Mouse (Mus musculus): Measurements from ENCODE around the gene Ccdc148. TPM values are rescaled to one million over a fixed set of nuclear protein-coding genes. Genes with fewer than 3 reads are reported as not detected.

Gene Ccdc148
- total RNA-seq, 2 experiments from 2014 or later = 2.3 to 2.6 TPM

DNA sequence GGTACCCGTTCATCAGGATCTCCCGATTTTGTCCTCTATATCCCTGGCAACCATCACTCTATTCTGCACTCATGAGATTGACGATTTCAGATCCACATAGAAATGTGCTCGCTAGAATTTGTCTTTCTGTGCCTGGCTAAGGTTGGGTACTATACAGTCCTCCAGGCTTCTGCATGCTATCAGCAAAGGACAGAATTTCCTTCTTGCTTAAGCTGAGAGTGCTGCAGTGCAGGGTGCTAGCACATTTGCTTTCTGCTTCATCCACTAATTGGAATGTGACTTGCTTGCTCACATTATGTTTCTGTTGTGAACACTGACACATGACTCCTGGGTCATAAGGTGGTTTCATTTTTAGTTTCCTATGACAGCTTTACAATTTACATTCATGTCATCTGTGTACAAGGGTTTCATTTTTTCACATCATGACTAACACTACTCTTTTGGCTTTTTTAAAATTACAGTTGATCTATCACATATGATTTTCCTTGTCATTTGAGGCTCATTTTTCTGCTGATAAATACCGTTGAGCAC, 104.8 kb downstream of the Ccdc148 start:
- intact Hi-C loops (cut with DNase I) = no loop called here
- DNase-seq = no peak

DNA sequence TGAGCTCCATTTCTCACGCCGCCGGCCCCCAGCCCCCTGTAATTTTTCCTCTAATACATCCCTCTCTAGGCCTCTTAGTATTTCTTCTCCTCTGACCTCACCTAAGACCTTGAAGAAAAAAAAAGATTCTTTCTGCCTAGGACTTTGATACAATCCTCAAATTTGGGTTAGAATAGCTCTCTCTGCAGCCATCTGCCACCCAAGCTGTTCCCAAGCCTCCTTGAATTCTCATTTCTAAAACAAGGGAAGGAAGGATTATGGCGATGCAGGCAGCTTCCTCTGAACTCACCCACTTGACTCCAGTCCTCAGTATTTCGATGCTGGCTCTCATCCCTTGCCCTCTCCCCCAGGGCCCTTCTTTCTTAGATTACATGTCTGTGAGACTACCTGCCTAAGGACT, 106.1 kb downstream of the Ccdc148 start:
- intact Hi-C loops (cut with DNase I) = no loop called here
- DNase-seq = no peak

DNA sequence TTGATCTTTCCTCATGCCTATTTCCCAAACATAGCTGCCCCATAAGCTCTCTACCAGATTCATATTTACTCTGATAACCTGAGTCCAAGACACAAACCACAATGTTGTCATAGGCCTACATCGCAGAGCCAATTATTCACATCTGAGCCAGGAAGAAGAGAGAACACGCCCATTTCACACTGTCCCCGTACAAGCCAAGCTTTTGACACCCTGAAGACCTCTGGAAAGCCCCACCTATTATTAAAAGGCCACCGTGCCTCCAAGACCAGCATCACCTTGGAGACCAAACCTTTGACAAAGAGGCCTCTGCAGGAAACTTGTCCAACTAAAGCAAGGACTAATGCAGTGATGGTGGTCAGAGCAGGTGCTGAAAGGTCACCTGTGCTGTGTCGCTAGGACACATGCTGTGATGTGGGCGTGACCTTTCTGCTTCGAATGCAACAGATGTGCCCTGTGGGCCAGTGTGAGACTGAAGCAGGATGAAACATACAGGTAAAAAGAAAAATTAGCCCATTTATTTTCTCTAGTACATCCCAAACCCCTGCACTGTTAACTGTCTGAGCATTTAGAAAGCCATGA, 106.9 kb downstream of the Ccdc148 start:
- intact Hi-C loops (cut with DNase I) = no loop called here

GRCm38 (mm10) chr2:59050245-59050824, 110.1 kb downstream of the Ccdc148 start:
- intact Hi-C loops (cut with DNase I) = no loop called here
- peak in 1 of 2 experiments; percentile 0 for DNase-seq

More for the DNA sequence above, 106.9 kb downstream of the Ccdc148 start:
- no peak for DNase-seq

GRCm38 (mm10) chr2:59049686-59050085, 110.8 kb downstream of the Ccdc148 start:
- intact Hi-C loops (cut with DNase I) = no loop called here
- DNase-seq = no peak

DNA sequence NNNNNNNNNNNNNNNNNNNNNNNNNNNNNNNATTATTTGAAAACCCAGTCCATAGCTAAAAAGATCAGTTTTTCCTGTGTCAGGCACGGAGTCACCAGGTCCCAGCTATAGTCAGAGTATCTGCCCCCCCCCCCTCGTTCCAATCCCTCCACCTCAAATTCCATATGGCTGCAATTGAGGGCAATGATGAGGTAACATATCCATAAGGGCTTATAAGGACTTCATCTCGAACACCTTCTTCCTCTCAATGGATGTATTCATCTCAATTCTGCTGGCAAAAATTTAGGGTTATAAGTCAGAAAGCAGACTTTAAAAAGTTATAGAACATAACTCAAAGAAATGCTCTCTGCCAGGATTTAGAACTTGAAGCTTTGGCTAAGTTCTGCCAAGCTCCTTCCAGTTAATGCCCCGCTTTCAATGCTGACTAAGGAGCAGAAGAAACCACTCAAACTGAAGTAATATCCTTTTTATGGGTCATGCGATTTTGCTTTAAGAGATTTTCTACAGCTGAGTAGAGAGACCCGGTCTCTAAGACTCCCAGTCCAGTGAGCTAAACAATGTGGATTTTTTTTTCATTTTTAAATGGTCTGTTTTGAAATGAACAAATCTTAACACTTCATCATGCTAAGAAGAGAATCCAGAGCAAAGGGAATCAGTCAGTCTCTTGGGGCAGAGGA, 111.6 kb downstream of the Ccdc148 start:
- DNase-seq = no peak
- intact Hi-C loops (cut with DNase I) = no loop called here

- DNase-seq = peak; percentile 1 to 4
- intact Hi-C loops (cut with DNase I) = no loop called here
These were observed 117.0 kb downstream of the Ccdc148 start for GRCm38 (mm10) chr2:59043313-59044032.

- intact Hi-C loops (cut with DNase I) = no loop called here
- peak in 1 of 2 experiments; percentile 1 for DNase-seq
These were observed 117.9 kb downstream of the Ccdc148 start for GRCm38 (mm10) chr2:59042616-59043015.

GRCm38 (mm10) chr2:59036433-59036832, 124.0 kb downstream of the Ccdc148 start:
- DNase-seq = no peak
- intact Hi-C loops (cut with DNase I) = no loop called here

DNA sequence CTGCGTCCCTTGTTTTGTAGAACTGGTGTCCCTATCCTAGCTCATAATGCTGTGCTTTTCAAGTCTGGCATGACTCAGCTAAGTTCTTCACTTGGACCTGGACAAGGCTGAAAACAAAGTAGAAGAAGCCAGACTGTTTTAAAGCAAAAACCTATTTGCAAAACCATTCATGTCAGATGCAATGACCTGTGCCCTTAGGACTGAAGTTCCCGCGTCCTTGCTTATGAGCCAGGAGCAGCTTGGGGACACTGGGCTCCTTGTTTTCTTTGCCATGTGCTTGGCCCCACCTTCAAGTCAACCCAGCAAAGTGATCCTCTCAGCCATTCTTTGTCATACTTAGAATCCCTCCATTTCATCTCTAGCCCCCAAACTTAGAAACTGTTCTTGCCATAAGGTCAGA, 125.3 kb downstream of the Ccdc148 start:
- DNase-seq = no peak
- intact Hi-C loops (cut with DNase I) = no loop called here

DNA sequence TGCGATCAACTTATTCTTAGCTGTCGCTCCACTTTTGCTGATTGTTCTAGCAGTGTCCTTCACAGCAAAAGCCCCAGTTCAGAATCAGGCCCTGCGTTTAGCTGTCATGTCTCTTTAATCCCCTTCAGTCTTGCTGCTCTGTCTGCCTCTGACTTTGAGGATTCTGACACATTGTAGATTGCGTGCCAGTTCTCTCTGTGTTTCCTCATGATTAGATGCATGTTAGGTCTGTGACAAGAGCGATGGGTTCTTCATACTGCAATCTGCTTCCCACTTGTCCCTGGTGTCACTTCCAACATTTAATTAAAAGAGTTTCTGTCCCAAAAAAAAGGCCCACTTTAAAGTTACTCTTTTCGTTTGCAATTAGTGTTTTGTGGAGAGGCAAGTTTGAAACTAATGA, 126.2 kb downstream of the Ccdc148 start:
- intact Hi-C loops (cut with DNase I) = no loop called here
- DNase-seq = no peak

GRCm38 (mm10) chr2:59024558-59024957, 135.9 kb downstream of the Ccdc148 start:
- no peak for DNase-seq
- intact Hi-C loops (cut with DNase I) = no loop called here

- intact Hi-C loops (cut with DNase I) = no loop called here
- DNase-seq = no peak
These were observed 153.1 kb downstream of the Ccdc148 start for GRCm38 (mm10) chr2:59007356-59007755.

DNA sequence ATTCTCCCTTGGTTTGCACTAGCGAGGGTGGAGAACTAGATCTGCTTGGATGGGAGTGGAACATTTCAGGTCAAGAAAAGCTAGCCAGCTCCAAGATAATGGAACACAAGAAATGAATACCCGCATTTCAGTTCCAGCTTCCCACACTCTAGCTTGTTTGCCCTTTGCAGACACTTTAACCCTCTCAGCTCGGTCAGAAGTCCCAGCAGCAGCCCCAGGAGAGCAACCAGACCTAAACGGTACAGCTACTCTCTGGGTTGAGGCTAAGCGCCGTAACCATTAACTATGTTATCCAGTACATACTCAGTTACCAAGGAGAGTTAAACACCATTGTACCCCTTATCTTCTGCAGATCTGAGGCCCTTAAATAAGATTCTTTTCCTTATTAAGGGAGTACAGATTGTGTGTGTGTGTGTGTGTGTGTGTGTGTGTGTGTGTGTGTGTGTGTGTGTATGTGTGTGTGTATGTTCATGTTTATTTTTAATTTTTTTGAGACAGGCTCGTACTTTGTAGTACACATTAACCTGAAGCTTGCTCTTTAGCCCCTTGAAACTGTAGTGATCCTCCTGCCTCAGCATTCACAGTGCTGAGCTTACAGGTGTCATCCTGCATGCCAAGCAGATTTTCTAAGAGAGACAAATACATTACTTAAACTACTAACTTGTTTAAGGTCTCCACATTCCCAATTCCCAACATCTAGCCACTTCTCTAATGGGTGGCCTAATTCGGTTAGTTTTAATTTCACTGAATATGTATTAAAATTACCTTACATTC, 153.7 kb downstream of the Ccdc148 start:
- intact Hi-C loops (cut with DNase I) = no loop called here
- no peak for DNase-seq

GRCm38 (mm10) chr2:58997151-58997550, 163.3 kb downstream of the Ccdc148 start:
- no peak for DNase-seq
- intact Hi-C loops (cut with DNase I) = no loop called here

- intact Hi-C loops (cut with DNase I) = no loop called here
- peak; percentile 45 to 52 for DNase-seq
These were observed 167.9 kb downstream of the Ccdc148 start for GRCm38 (mm10) chr2:58992431-58993191.

GRCm38 (mm10) chr2:58978095-58978494, 182.4 kb downstream of the Ccdc148 start:
- DNase-seq = no peak
- intact Hi-C loops (cut with DNase I) = no loop called here

DNA sequence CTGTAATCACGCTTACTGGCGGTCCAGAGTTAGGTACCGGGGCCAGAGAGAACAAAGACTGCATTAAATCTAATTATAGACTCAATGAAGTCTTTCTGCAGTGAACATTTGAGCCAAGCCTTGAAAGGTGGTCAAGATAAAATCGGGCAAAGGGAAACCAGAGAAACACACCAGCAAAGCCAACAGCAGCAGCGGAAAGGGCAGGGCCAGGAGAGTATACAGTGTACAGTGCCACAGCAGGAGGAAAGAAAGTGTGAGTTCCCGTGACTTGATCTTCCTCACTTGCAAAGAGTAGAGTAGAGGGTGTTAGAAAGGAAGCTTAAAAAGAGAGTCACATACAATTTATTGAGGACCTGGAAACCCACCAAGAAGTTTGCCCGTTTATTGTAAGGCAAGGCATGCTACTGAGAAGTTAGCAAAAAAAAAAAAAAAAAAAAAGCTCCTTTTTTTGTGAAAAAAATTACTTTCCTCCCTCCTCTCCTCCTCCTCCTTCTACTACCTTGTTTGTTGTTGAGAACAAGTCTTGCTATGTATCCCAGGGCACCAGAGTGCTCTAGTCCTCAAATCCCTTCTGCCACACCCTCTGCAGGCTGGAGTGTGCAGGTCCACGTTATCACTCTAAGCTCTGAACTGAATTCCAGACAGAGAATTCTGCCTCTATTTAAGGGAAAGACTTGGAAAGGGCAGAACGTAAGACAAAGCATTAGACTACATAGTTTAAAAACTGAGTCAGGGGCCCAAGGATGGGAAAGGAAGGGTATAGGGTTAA, 188.8 kb downstream of the Ccdc148 start:
- peak; percentile 19 to 20 for DNase-seq

GRCm38 (mm10) chr2:58956770-58957300, 203.6 kb downstream of the Ccdc148 start:
- no peak for DNase-seq
- intact Hi-C loops (cut with DNase I) = no loop called here

More for the DNA sequence above, 188.8 kb downstream of the Ccdc148 start:
- intact Hi-C loops (cut with DNase I) = no loop called here

Measured in heart, postnatal 10 days (tissue).